Mouse (Mus musculus) T-helper 2 cell (primary cell): Measurements from ENCODE around the gene Syne2.

Source experiments
- in situ Hi-C: fragments of 300-600 bp; cut with MboI, MseI; formaldehyde crosslinking; loops from one replicate; pipeline ENCODE4 v1.15.1; 2025; ENCODE audit warnings: high pct_unique_total_duplicates

Gene Syne2

GRCm38 (mm10) chr12:75866419-75867373 is 48.8 kb downstream of the Syne2 start:
- in situ Hi-C loops, result no loop called here

GRCm38 (mm10) chr12:75873546-75874235 is 55.8 kb downstream of the Syne2 start:
- in situ Hi-C loops, result no loop called here

GRCm38 (mm10) chr12:75874287-75874994 is 56.5 kb downstream of the Syne2 start:
- in situ Hi-C loops, result no loop called here

- in situ Hi-C loops, result no loop called here
Observed at GRCm38 (mm10) chr12:75879636-75880317, 61.8 kb downstream of the Syne2 start.

GRCm38 (mm10) chr12:75881554-75881953 is 63.6 kb downstream of the Syne2 start:
- in situ Hi-C loops, result no loop called here

GRCm38 (mm10) chr12:75886161-75886560 is 68.2 kb downstream of the Syne2 start:
- in situ Hi-C loops, result no loop called here

GRCm38 (mm10) chr12:75886946-75887345 is 69.0 kb downstream of the Syne2 start:
- in situ Hi-C loops, result no loop called here

- in situ Hi-C loops, result no loop called here
Observed at GRCm38 (mm10) chr12:75888721-75889120, 70.8 kb downstream of the Syne2 start.

GRCm38 (mm10) chr12:75891206-75891605 is 73.3 kb downstream of the Syne2 start:
- in situ Hi-C loops, result loop anchor here (10.0 kb wide), 1 partner anchor 106 kb away; no protein-coding TSS in a partner anchor

GRCm38 (mm10) chr12:75893392-75893791 is 75.5 kb downstream of the Syne2 start:
- in situ Hi-C loops, result loop anchor here (10.0 kb wide), 1 partner anchor 109 kb away; no protein-coding TSS in a partner anchor

GRCm38 (mm10) chr12:75894316-75894997 is 76.5 kb downstream of the Syne2 start:
- in situ Hi-C loops, result loop anchor here (10.0 kb wide), 1 partner anchor 110 kb away; no protein-coding TSS in a partner anchor

- in situ Hi-C loops, result loop anchor here (10.0 kb wide), 1 partner anchor 110 kb away; no protein-coding TSS in a partner anchor
Observed at GRCm38 (mm10) chr12:75894998-75895331, 77.0 kb downstream of the Syne2 start.

GRCm38 (mm10) chr12:75897793-75898192 is 79.9 kb downstream of the Syne2 start:
- in situ Hi-C loops, result loop anchor here (10.0 kb wide), 1 partner anchor 113 kb away; no protein-coding TSS in a partner anchor

- in situ Hi-C loops, result no loop called here
Observed at GRCm38 (mm10) chr12:75901721-75902120, 83.8 kb downstream of the Syne2 start.

- in situ Hi-C loops, result no loop called here
Observed at GRCm38 (mm10) chr12:75904068-75904467, 86.1 kb downstream of the Syne2 start.

- in situ Hi-C loops, result no loop called here
Observed at GRCm38 (mm10) chr12:75905304-75905703, 87.4 kb downstream of the Syne2 start.

GRCm38 (mm10) chr12:75908466-75908865 is 90.5 kb downstream of the Syne2 start:
- in situ Hi-C loops, result no loop called here

- in situ Hi-C loops, result no loop called here
Observed at GRCm38 (mm10) chr12:75915694-75916093, 97.8 kb downstream of the Syne2 start.

GRCm38 (mm10) chr12:75918415-75918814 is 100.5 kb downstream of the Syne2 start:
- in situ Hi-C loops, result no loop called here

- in situ Hi-C loops, result no loop called here
Observed at GRCm38 (mm10) chr12:75918914-75919313, 101.0 kb downstream of the Syne2 start.

GRCm38 (mm10) chr12:75922900-75923299 is 105.0 kb downstream of the Syne2 start:
- in situ Hi-C loops, result no loop called here
